Mouse (Mus musculus): ENCODE measurements around the gene Fcgbp.
A peak's percentile ranks its signal among the peaks of the same experiment; 100 is the strongest.
"Not testable (repeated sequence)": the region's sequence is repeated elsewhere in the genome, so short reads cannot be mapped to it uniquely, and the experiment has no call there.

Gene Fcgbp

GRCm38 (mm10) chr7:28070531-28071298 is at the start of gene Fcgbp:
Fcgbp (plus strand) TSS chr7:28071236.
- no peak for DNase-seq (ENCODE audit: low spot score in 2 of 2)

GRCm38 (mm10) chr7:28044524-28044923 is 26.5 kb upstream of the Fcgbp start:
- no peak for DNase-seq (ENCODE audit: low spot score in 2 of 2)

GRCm38 (mm10) chr7:28049476-28050409 is 21.3 kb upstream of the Fcgbp start, which contains the start of gene Psmc4:
Psmc4 (minus strand) TSS chr7:28050101.
- peak; percentile 97 to 99 for DNase-seq (ENCODE audit: low spot score in 2 of 2)

- DNase-seq (ENCODE audit: low spot score in 2 of 2) = no peak
Measured at GRCm38 (mm10) chr7:28050584-28050983, 20.5 kb upstream of the Fcgbp start.

GRCm38 (mm10) chr7:28053046-28053930 is 17.7 kb upstream of the Fcgbp start:
- DNase-seq (ENCODE audit: low spot score in 2 of 2) = no peak

GRCm38 (mm10) chr7:28059972-28060371 is 11.1 kb upstream of the Fcgbp start:
- DNase-seq (ENCODE audit: low spot score in 2 of 2) = no peak

- DNase-seq (ENCODE audit: low spot score in 2 of 2) = no peak
Measured at GRCm38 (mm10) chr7:28068661-28069060, 2.4 kb upstream of the Fcgbp start.

GRCm38 (mm10) chr7:28069546-28070172 is 1.4 kb upstream of the Fcgbp start:
- no peak for DNase-seq (ENCODE audit: low spot score in 2 of 2)

GRCm38 (mm10) chr7:28084215-28084614 is 13.2 kb downstream of the Fcgbp start:
- DNase-seq (ENCODE audit: low spot score in 2 of 2) = peak; percentile 10 to 29

GRCm38 (mm10) chr7:28086236-28086635 is 15.2 kb downstream of the Fcgbp start:
- DNase-seq (ENCODE audit: low spot score in 2 of 2) = no peak

- no peak for DNase-seq (ENCODE audit: low spot score in 2 of 2)
Measured at GRCm38 (mm10) chr7:28093541-28093940, 22.5 kb downstream of the Fcgbp start.

- DNase-seq (ENCODE audit: low spot score in 2 of 2) = no peak
Measured at GRCm38 (mm10) chr7:28099101-28099500, 28.1 kb downstream of the Fcgbp start.

- DNase-seq (ENCODE audit: low spot score in 2 of 2) = peak in 1 of 2 experiments; percentile 14
Measured at GRCm38 (mm10) chr7:28100596-28101590, 29.9 kb downstream of the Fcgbp start.

GRCm38 (mm10) chr7:28102936-28103335 is 31.9 kb downstream of the Fcgbp start:
- not testable (repeated sequence) for DNase-seq (ENCODE audit: low spot score in 2 of 2)

GRCm38 (mm10) chr7:28104670-28105069 is 33.6 kb downstream of the Fcgbp start:
- DNase-seq (ENCODE audit: low spot score in 2 of 2) = no peak

- DNase-seq (ENCODE audit: low spot score in 2 of 2) = no peak
Measured at GRCm38 (mm10) chr7:28106241-28106640, 35.2 kb downstream of the Fcgbp start.

- no peak for DNase-seq (ENCODE audit: low spot score in 2 of 2)
Measured at GRCm38 (mm10) chr7:28114648-28115047, 43.6 kb downstream of the Fcgbp start.

GRCm38 (mm10) chr7:28129166-28129565 is 58.1 kb downstream of the Fcgbp start, which contains the start of gene 9530053A07Rik:
9530053A07Rik (plus strand) TSS chr7:28129466.
- DNase-seq (ENCODE audit: low spot score in 2 of 2) = no peak

- DNase-seq (ENCODE audit: low spot score in 2 of 2) = peak in 1 of 2 experiments; percentile 48
Measured at GRCm38 (mm10) chr7:28137613-28138012, 66.6 kb downstream of the Fcgbp start.

- DNase-seq (ENCODE audit: low spot score in 2 of 2) = peak in 1 of 2 experiments; percentile 46
Measured at GRCm38 (mm10) chr7:28148263-28148662, 77.2 kb downstream of the Fcgbp start.

Data from left cerebral cortex, adult 9 months (tissue).